Mouse (Mus musculus): ENCODE results near the gene Agpat1.

Gene Agpat1

DNA sequence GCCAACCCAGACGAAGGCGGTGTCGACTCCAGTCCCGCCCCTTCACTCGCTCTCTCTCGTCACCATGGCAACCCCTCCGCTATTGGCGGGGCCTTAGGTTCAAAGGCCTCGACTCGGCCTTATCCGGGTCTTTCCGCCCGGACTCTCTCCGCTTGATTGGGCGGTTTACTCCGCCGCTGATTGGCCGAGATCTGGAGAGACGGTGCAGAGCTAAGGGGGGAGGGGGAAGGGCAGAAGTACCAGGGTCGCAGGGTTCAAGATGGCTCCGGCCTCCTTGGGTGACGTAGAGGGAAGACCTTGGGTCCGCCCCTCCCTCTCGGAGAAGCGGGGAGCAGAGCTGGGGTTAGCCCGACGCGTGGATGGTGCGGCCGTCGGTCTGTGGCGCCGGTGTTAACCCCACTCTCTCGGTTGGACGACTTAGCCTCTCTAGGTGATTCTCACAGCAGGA lies at the start of gene Agpat1:
Agpat1 (plus strand) TSS at position 202 of the 448 bp plus-strand sequence.
- peak; percentile 97 for DNase-seq

DNA sequence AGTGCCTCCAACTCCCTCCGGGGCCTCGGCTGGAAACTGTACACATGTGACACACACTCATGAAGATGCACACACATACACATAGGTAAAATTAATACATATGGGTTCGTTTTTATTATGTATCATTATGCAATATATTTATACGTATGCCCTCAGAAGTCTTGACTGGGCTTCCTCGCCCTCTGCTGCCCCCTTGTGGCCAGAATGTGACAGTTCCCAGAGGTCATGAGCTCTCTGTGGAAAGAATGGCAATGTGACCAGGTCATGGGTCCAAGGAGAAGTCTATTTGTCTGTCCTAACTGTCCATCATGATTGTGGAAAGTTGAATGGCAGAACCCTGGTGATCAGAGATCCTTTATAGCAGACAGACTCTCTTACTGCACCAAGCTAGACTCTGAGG lies 48.6 kb upstream of the Agpat1 start:
- DNase-seq, result peak; percentile 84

DNA sequence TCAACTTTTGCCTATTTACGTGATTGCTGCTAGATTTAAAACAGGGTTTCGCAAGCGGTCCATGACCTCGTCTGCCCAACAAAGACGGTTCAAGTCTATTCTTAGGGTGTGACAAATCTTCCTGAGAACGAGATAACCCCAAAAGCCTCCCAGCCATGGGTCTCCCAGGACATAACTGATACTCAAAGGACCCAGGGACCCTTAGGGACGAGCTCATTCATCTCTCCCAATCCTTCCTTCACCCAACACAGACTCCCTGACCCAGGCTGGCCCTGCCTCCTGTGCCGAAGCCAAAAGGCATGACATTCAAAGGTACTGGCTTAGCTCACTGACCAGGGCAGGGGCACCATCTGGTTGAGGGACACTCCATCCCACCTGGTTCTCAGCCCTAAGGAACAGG lies 47.7 kb upstream of the Agpat1 start:
- DNase-seq, result no peak

DNA sequence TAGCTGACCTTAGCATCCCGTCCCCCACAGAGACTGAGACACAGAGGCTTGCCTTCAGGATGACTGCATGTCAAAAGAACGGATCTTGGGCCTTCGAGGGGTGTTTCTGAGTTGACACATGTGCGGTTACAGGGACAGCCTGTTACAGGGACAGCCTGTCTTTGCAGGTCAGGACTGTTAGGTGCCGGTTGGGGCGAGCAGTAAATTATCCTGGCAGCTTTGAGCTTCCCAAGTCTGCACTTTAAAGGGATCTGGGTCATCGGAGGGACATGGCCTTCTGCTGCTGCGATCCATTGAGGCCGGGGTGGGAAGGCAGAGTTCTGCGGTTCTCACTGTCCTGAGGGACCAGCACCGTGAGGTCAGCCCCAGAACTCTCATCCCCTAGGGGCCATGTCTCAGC lies 46.7 kb upstream of the Agpat1 start:
- no peak for DNase-seq

DNA sequence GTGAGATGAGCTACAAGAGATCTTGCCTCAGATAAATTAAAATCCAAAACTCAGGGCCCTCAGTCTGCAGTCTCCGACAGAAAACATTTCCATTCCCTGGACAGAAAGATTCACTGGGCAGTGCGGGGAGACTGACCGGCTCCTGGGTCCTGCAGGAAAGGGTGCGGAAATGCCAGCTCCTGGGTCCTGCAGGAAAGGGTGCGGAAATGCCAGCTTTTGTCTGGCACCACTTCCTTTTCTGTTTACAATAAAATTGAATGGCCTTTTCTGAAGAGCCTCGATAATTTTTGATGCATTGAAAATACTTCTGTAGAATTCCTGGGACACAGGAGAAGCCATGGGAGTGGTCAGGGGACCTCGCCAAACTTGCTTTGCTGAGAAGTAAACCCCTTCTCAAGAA lies 44.9 kb upstream of the Agpat1 start:
- no peak for DNase-seq

DNA sequence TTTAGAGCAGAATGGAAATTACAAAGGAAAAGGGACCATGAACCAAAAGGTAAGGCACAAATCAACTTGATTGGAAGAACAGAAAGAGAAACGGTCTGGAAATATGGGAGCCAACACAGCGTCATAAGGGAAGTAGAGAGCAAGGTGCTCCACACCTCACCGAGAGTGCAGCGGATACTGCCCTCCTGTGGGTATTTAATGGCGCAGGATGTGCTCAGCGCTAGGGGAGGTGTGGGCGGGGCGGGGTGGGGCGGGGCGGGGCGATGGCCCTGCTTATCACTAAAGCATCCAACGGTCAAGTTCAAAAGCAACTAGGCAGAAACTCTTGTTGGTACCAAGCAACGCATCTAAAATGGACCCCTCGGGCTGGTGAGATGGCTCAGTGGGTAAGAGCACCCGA lies 44.2 kb upstream of the Agpat1 start:
- DNase-seq, result no peak

DNA sequence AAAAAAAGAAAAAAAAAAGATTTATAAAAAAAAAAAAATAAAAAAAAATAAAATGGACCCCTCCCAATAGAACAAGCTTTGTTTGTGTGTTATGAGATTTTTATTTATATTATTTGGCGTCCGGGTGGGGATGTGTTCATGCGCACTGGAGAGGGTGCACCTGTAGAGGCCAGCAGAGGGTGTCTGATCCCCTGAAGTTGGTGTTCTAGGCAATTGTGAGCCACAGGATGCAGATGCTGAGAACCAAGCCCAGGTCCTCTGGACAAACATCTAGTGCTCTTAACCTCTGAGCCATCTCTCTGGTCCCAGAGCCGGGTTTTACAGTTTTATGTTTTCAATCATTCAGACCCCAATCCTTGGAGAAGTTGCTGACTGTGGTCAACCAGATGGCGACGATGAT lies 43.6 kb upstream of the Agpat1 start:
- DNase-seq, result no peak

DNA sequence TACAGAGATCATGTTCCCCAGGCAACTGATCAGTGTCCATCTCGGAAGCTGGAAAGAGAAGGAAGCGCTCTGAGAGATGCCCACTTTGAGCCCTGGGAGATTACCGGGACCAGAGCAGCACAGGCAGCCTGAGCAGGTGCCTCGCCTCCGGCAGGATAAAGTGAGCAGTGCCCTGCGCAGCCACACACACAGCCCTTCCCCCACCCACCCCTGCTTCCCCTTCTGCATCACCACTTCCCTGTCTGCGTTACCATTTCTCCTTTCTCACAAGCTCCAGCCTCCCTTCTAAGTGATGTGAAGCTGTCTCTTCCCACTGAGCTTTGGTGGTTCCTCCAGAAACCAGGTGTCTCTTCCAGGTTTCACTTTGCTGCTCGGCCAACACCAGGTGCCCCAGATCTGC lies 42.9 kb upstream of the Agpat1 start:
- no peak for DNase-seq

DNA sequence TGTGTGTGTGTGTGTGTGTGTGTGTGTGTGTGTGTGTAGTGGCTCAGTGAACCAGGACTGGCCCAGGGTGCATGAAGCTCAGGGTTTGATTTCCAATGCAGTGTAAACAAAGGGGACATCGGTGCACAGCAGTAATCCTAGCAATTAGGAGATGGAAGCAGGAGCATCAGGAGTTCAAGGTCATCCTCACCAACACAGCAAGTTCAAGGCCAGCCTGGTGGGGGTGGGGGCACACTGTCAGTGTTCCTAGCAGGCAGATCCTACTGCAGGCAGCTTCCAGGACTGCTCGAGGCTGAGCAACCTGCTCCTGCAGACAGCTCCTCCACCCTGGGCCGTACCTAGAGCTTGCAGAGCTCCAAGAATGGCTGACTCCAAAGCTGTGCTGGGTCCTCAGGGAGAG lies 41.5 kb upstream of the Agpat1 start:
- DNase-seq, result no peak

DNA sequence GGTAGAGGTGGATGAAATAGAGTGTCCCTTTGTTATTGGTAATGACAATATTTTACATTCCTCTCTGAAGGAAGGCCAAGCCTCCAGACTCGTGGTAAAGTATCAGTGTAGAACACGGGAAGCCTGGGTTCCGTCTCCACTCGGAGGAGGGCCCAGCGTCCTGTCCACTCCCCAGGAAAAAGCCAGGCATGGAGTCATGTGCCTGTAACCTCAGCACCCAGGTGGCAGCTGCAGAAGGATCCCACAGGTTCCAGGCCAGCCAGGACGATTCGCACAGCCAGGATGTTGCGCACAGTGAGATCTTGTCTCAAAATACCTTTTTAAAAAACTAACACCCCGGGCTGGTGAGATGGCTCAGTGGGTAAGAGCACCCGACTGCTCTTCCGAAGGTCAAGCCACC lies 40.7 kb upstream of the Agpat1 start:
- DNase-seq, result no peak

DNA sequence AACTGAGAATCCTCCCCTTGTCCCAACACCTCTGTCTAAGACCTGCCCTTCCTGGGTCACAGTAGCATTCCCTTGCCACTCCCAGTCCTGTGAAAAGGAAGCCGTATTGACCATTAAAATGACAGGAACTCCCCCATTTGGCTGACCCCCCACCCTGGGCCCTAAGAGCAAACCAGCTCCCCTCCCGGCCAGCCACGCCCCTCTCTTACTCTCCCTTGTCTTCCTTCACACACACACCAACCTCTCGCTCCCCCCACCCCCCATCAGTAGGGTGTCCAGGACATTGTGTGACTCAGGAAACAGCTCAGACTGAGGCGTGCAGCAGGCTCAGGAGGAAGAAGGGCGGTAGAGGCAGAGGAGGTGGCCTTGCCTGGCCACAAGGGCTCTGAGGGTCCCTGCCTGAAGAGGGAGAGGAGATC lies 40.0 kb upstream of the Agpat1 start, which contains the start of gene Notch4:
Notch4 (plus strand) TSS at position 266 of the 419 bp plus-strand sequence.
- DNase-seq, result peak; percentile 58

DNA sequence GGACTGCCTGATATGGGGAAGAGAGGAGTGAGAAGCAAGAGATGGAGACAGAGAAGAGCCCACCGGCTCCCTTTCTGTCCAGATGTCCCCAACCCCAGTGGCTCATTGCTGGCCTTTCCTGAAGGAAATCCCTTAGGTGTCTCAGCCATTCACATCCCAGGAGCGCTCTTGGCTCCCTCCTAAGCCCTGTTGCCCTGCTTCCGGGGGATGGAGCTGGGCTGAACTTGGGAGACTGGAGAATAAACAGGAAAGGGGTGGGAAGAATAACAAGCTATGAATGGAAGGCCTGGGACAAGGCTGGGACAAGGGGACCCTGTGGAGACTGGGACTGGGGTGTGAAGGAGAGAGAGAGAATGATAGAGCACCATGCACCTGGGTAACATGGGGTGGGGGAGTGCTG lies 39.3 kb upstream of the Agpat1 start:
- peak; percentile 52 for DNase-seq

DNA sequence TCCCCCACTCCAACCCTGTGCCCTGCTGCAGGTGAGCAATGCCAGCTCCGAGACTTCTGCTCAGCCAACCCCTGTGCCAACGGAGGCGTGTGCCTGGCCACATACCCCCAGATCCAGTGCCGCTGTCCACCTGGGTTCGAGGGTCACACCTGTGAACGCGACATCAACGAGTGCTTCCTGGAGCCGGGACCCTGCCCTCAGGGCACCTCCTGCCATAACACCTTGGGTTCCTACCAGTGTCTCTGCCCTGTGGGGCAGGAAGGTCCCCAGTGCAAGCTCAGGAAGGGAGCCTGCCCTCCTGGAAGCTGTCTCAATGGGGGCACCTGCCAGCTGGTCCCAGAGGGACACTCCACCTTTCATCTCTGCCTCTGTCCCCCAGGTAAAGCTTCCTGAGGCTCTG lies 36.8 kb upstream of the Agpat1 start:
- no peak for DNase-seq

DNA sequence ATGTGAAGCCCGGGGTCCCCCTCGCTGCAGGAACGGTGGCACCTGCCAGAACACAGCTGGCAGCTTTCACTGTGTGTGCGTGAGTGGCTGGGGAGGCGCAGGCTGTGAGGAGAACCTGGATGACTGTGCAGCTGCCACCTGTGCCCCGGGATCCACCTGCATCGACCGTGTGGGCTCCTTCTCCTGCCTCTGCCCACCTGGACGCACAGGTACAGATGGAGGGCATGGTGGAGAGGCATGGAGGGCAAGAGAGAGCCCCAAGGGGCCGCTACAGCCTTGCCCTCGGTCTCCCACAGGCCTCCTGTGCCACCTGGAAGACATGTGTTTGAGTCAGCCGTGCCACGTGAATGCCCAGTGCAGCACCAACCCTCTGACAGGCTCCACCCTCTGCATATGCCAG lies 35.6 kb upstream of the Agpat1 start:
- DNase-seq, result no peak

DNA sequence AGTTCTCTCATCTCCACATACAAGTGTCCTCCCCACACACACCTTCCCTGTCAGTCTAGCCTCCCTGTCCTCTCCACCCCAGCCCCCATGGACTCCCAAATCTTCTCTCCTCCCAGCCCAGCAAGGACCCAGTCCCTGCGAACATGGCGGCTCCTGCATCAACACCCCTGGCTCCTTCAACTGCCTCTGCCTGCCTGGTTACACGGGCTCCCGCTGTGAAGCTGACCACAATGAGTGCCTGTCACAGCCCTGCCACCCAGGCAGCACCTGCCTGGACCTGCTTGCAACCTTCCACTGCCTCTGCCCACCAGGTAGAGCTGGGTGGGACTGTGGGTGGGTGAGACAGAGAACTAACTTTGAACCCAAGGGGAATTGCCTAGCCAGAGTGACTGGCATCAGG lies 34.1 kb upstream of the Agpat1 start:
- no peak for DNase-seq

DNA sequence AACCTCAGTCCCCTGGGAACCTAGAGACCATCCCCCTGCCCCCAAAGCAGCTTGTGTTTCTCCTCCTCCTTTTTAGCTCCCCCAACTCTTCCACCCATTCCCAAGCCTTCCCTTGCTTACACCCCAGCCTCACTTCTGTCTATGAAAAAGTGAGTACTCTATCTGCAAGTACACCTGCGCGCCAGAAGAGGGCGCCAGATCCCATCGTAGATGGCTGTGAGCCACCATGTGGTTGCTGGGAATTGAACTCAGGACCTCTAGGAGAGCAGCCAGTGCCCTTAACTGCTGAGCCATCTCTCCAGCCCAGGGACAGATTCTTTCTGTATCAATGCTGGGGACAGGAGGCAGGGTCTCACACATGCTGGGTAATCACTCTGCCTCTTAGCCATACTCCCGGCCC lies 32.2 kb upstream of the Agpat1 start:
- DNase-seq, result no peak

DNA sequence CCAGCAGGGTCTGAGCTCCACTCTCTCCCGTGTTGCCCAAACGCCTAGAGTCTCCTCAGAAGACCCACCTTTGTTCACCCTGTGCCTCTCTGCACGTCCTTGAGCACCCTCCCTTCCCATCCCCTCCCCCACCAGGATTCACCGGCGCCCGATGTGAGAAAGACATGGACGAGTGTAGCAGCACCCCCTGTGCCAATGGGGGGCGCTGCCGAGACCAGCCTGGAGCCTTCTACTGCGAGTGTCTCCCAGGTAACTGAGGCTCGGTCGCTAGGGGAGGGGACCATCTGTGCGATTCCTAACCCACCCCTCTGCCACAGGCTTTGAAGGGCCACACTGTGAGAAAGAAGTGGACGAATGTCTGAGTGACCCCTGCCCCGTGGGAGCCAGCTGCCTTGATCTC lies 31.7 kb upstream of the Agpat1 start:
- no peak for DNase-seq

DNA sequence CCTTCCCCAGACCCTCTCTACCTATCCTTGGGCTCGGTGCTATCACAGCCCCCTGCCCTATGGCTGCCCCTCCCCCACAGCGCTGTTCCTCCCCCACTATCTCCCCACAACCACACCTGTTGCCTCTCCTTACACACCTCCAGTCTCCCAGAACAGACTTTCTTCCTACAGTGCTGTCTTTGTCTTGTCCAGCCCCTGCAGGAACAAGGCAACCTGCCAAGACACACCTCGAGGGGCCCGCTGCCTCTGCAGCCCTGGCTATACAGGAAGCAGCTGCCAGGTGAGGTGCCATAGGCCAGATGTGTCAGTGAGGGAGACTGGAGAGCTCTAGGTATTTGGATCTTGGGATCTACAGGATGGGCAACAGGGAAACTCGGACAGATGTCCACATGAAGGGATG lies 27.5 kb upstream of the Agpat1 start:
- no peak for DNase-seq

DNA sequence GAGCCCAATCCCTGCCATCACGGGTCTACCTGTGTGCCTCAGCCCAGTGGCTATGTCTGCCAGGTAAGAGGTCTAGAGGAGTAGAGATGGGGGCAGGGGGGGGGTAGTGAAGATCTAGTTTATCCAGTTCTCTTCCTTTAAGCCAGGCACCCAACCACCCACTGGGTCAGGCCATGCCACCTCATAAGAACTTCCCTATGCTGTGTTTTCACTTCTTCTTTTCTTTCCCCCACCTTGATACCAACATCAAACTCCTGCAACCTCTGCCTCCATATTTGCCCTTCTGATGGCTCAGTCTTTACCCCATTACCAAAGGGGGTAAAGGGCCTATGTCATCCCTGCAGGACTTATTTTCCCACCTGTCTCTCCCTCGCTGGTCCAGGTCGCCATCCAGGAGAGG lies 26.0 kb upstream of the Agpat1 start:
- no peak for DNase-seq

DNA sequence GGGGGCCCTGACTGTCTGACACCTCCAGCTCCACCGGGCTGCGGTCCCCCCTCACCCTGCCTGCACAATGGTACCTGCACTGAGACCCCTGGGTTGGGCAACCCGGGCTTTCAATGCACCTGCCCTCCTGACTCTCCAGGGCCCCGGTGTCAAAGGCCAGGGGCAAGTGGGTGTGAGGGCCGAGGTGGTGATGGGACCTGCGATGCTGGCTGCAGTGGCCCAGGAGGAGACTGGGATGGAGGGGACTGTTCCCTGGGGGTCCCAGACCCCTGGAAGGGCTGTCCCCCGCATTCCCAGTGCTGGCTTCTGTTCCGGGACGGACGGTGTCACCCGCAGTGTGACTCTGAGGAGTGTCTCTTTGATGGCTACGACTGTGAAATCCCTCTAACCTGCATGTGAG lies 21.5 kb upstream of the Agpat1 start:
- no peak for DNase-seq

DNA sequence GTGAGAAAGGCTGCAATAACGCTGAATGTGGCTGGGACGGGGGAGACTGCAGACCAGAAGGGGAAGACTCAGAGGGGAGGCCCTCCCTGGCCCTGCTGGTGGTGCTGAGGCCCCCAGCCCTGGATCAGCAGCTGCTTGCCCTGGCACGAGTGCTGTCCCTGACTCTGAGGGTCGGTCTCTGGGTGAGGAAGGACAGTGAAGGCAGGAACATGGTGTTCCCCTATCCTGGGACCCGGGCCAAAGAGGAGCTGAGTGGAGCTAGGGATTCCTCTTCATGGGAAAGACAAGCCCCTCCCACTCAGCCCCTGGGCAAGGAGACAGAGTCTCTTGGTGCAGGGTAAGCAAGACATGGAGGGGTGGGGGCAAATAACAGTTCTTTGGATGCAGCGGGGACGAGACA lies 20.7 kb upstream of the Agpat1 start:
- no peak for DNase-seq

DNA sequence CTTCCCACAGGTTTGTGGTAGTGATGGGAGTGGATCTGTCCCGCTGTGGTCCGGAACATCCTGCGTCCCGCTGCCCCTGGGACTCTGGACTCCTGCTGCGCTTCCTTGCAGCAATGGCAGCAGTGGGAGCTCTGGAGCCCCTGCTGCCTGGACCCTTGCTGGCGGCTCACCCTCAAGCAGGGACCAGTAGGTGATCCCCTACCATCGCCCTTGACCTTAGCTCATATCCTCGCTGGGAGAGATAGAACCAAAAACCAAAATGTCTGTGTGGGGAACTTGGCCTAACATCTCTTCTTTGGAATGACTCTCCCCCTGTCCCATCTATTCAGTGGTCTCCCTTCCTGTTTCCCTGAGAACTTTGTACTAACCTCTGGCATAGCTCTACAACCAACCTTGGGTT lies 20.2 kb upstream of the Agpat1 start:
- no peak for DNase-seq

DNA sequence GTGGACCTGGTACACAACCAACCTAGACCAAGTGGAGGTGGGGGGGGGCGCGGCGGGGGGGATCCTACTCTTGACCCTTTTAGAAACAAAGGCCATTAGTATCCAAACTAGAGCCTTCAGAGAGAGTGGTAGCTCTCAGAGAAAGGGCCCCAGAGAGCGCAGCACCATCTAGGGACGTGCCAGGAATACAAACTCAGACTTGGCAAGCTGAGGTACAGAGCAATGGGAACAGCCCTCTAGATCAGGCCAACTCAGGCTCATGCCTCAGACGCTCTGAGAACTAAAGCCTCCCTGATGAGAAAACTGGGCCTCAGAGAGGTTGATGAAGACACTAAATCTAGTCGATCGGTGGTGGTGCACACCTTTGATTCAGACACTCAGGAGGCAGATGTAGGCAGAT lies 18.9 kb upstream of the Agpat1 start:
- DNase-seq, result no peak

DNA sequence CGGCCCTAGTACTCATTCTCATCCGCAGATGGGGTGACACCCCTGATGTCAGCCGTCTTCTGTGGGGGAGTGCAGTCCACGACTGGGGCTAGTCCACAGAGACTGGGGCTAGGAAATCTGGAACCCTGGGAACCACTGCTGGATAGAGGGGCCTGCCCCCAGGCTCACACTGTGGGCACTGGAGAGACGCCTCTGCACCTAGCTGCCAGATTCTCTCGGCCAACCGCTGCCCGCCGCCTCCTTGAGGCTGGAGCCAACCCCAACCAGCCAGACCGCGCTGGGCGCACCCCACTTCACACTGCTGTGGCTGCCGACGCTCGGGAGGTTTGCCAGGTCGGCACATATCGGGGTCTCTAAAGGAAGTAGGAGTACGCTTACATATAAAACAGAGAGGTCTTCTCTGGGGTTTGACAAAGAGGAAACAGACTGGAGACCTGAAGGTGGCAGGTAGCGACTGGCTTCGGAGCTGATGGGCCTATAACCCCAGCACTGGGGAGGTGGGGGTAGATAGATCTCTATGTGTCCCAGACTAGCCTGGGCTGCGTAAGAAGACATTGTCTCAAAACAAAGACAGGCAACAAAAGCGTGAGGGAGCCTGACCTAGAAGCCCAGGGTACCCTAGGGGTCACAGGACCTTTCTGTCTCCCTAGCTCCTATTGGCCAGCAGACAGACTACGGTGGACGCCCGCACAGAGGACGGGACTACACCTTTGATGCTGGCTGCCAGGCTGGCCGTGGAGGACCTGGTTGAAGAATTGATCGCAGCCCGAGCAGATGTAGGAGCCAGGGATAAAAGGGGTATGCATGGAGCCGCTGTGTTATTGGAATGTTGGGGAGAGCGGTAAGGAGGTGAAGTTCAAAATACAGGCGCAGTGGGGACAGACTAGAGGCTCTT lies 17.9 kb upstream of the Agpat1 start:
- DNase-seq, result no peak

DNA sequence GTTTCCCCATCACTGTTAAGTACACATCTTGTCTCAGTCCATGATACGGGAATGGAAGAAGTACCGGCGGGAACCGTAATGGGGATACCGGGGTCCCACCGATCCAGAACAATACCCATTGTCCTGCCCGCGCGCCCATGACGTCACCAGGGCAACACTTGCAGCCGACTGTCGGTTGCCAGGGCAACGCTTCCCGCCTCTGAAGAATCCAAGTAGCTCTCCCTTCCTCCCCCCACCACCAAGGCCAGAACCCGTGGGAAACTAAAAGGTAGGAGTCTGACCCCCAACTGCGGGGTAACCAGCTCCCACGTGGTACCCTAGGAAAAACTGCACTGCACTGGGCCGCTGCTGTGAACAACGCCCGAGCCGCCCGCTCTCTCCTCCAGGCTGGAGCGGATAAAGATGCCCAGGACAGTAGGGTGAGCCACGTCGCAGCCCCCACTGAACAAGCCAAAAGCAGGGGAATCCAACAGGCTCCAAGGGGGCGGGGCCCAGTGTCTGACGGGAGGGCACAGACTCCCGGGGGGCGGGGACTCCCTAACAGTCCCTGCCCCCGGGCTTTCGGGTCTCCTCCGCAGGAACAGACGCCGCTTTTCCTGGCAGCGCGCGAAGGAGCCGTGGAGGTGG lies 17.2 kb upstream of the Agpat1 start:
- peak; percentile 73 for DNase-seq
